8 mouse cellular contexts compared by ENCODE assay signal in the genomic region with DNA sequence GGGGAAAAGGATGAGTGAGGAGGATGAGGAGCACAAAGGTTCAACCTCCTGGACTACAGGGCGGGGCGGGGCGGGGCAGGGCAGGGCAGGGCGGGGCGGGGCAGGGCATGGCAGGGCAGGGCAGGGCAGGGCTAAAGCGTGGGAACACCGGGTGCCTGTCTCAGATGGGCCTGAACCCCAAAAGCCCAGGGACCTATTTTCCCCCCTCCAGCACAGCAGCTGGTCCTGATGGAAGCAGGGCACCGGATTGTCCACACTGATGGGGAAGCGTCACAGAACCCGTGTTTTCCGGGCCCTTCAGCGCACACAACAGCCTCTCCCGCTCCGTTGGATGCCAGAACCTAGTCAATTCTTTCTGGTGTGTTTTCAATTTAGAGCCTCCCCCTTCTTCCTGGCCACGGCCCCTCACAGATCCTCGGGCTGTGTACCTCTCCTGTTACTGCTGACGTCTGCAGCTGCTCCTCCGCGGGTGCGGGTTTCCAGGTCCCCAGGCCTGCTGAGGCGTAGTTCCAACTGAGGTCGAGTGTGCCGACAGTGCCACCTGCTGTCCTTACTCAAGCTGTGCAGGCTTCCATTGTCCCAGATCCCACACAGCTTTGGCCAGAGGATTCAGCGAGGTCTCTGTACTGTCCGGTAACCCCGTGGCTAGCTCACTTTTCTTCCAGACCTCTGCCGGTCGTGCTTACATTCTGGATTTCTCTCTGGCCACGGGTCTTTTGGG. TPM values are rescaled to one million over a fixed set of nuclear protein-coding genes. Genes with fewer than 3 reads are reported as not detected.
DNase-seq lines count a peak whose midpoint lies in the region; ATAC-seq and TF ChIP-seq lines count a peak whose summit lies in the region.

No protein-coding gene starts in this region.

- peak; percentile 82 for TF ChIP-seq CTCF in bone marrow, adult 2 months (IDR thresholded peaks at IDR 0.05; ENCODE audit: control insufficient read depth, insufficient read depth, low read length)
- TF ChIP-seq CTCF in liver, adult 2 months (IDR thresholded peaks at IDR 0.05; ENCODE audit: low read depth, low read length), result peak; percentile 100

- peak; percentile 94 for DNase-seq in 3T3-L1 (ENCODE audit: low read depth, low spot score)
- peak; percentile 64 for DNase-seq in liver, adult 2 months (ENCODE audit: extremely low read depth, low read depth, low spot score)
- peak; percentile 67 for DNase-seq in naive thymus-derived CD4-positive, alpha-beta T cell, adult 2 months (ENCODE audit: low read depth)
- peak; percentile 60 for DNase-seq in splenic B cell, adult 2 months (ENCODE audit: low read depth, low spot score)

- ATAC-seq in embryonic facial prominence, embryonic 15.5 days (ENCODE audit: insufficient number of reproducible peaks, low FRiP score, low TSS enrichment, low read depth), result peak; percentile 95
- ATAC-seq in heart, embryonic 11.5 days (replicated peaks; ENCODE audit: insufficient number of reproducible peaks, low FRiP score, low TSS enrichment), result peak; percentile 72
- ATAC-seq in kidney, embryonic 16.5 days (ENCODE audit: low FRiP score, low TSS enrichment), result peak; percentile 89

- WGBS in bone marrow, adult 2 months, result 13% methylated on average over 28 of the region's 29 CpGs
- 4% methylated on average over 29 of the region's 29 CpGs for WGBS in embryonic facial prominence, embryonic 15.5 days
- 5% methylated on average over 29 of the region's 29 CpGs for WGBS in heart, embryonic 11.5 days (ENCODE audit: insufficient replicate concordance)
- WGBS in kidney, embryonic 16.5 days, result 7% methylated on average over 28 of the region's 29 CpGs
- 13% methylated on average over 29 of the region's 29 CpGs for WGBS in liver, adult 2 months

- H3K36me3 ChIP-seq in embryonic facial prominence, embryonic 15.5 days, result no peaks in the 10 kb centered on the region
- H3K36me3 ChIP-seq in heart, embryonic 11.5 days (ENCODE audit: control insufficient read depth, insufficient read depth, low read length), result no peaks in the 10 kb centered on the region
- H3K36me3 ChIP-seq in kidney, embryonic 16.5 days (ENCODE audit: insufficient read depth, low read length), result no peaks in the 10 kb centered on the region
- H3K36me3 ChIP-seq in liver, adult 2 months (ENCODE audit: control insufficient read depth, insufficient read depth, low read length), result no peaks in the 10 kb centered on the region
- no peaks in the 10 kb centered on the region for H3K36me3 ChIP-seq in splenic B cell, adult 2 months (ENCODE audit: control insufficient read depth, insufficient read depth, low read length, poor library complexity, severe bottlenecking)

- H3K4me1 ChIP-seq in bone marrow, adult 2 months (ENCODE audit: control insufficient read depth, insufficient read depth, low read length), result no peaks in the 10 kb centered on the region
- peaks cover 63% of the 10 kb centered on the region for H3K4me1 ChIP-seq in embryonic facial prominence, embryonic 15.5 days
- H3K4me1 ChIP-seq in heart, embryonic 11.5 days (ENCODE audit: control insufficient read depth, insufficient read depth, low read length), result peaks cover 34% of the 10 kb centered on the region
- peaks cover 32% of the 10 kb centered on the region for H3K4me1 ChIP-seq in kidney, embryonic 16.5 days (ENCODE audit: insufficient read depth, low read length)
- H3K4me1 ChIP-seq in liver, adult 2 months (ENCODE audit: control insufficient read depth, insufficient read depth, low read length), result 0 out of 2 replicates have a peak, but pooled peaks cover 3% of the 10 kb centered on the region

- H3K4me2 ChIP-seq in embryonic facial prominence, embryonic 15.5 days (replicated peaks), result peak overlapping the region; percentile 51
- peak overlapping the region; percentile 64 for H3K4me2 ChIP-seq in heart, embryonic 11.5 days
- H3K4me2 ChIP-seq in kidney, embryonic 16.5 days (replicated peaks; ENCODE audit: low read depth, low read length), result peak overlapping the region; percentile 53

- TF ChIP-seq POLR2A in bone marrow, adult 2 months (IDR thresholded peaks at IDR 0.05; ENCODE audit: borderline replicate concordance, control insufficient read depth, low read depth, low read length), result no peak
- TF ChIP-seq POLR2A in liver, adult 2 months (IDR thresholded peaks at IDR 0.05; ENCODE audit: extremely low read depth, insufficient read depth, low read length), result no peak

- no peaks in the 10 kb centered on the region for H3K27me3 ChIP-seq in embryonic facial prominence, embryonic 15.5 days
- no peaks in the 10 kb centered on the region for H3K27me3 ChIP-seq in heart, embryonic 11.5 days (ENCODE audit: control insufficient read depth, insufficient read depth, low read length)
- H3K27me3 ChIP-seq in kidney, embryonic 16.5 days (ENCODE audit: insufficient read depth, low read length), result no peaks in the 10 kb centered on the region; the same call in 1 of the 2 replicates
- H3K27me3 ChIP-seq in liver, adult 2 months (ENCODE audit: control insufficient read depth, insufficient read depth, low read length), result no peaks in the 10 kb centered on the region
- no peaks in the 10 kb centered on the region for H3K27me3 ChIP-seq in splenic B cell, adult 2 months (ENCODE audit: control insufficient read depth, insufficient read depth, low read length, poor library complexity, severe bottlenecking)

- H3K4me3 ChIP-seq in bone marrow, adult 2 months (replicated peaks; ENCODE audit: control insufficient read depth, low read depth, low read length), result no peak overlapping the region
- H3K4me3 ChIP-seq in embryonic facial prominence, embryonic 15.5 days (replicated peaks), result peak overlapping the region; percentile 29
- peak overlapping the region; percentile 25 for H3K4me3 ChIP-seq in heart, embryonic 11.5 days (ENCODE audit: low read depth, low read length)
- H3K4me3 ChIP-seq in kidney, embryonic 16.5 days (ENCODE audit: low read length), result peak overlapping the region; percentile 29
- H3K4me3 ChIP-seq in liver, adult 2 months (ENCODE audit: insufficient read depth, low read depth, low read length), result peak overlapping the region; percentile 4; the same call in 1 of the 2 replicates

- H3K27ac ChIP-seq in bone marrow, adult 2 months (ENCODE audit: control insufficient read depth, insufficient read depth, low read depth, low read length, poor library complexity), result no peak overlapping the region
- peak overlapping the region; percentile 92 for H3K27ac ChIP-seq in embryonic facial prominence, embryonic 15.5 days (replicated peaks)
- no peak overlapping the region for H3K27ac ChIP-seq in heart, embryonic 11.5 days (ENCODE audit: low read depth, low read length)
- H3K27ac ChIP-seq in kidney, embryonic 16.5 days (ENCODE audit: low read length), result peak overlapping the region; percentile 43; the same call in 1 of the 2 replicates
- H3K27ac ChIP-seq in liver, adult 2 months (replicated peaks; ENCODE audit: insufficient read depth, low read depth, low read length), result no peak overlapping the region; the same call in 1 of the 2 replicates

- no peaks in the 10 kb centered on the region for H3K9me3 ChIP-seq in embryonic facial prominence, embryonic 15.5 days (replicated peaks)
- no peaks in the 10 kb centered on the region for H3K9me3 ChIP-seq in heart, embryonic 11.5 days (replicated peaks; ENCODE audit: control insufficient read depth, low read length)
- no peaks in the 10 kb centered on the region for H3K9me3 ChIP-seq in kidney, embryonic 16.5 days (ENCODE audit: low read length)

- peak overlapping the region; percentile 26; the same call in 1 of the 2 replicates for H3K9ac ChIP-seq in embryonic facial prominence, embryonic 15.5 days
- peak overlapping the region; percentile 58 for H3K9ac ChIP-seq in heart, embryonic 11.5 days (ENCODE audit: low read depth, low read length)
- H3K9ac ChIP-seq in kidney, embryonic 16.5 days (replicated peaks; ENCODE audit: low read length), result peak overlapping the region; percentile 62
- no peak overlapping the region for H3K9ac ChIP-seq in liver, adult 2 months (ENCODE audit: low read depth, low read length)

- H3K79me2 ChIP-seq in liver, adult 2 months (ENCODE audit: control insufficient read depth, insufficient read depth, low read length), result no peaks in the 10 kb centered on the region

RNA-seq across cellular contexts. Expression of gene Apol7a, which starts 40.4 kb away (rescaled TPM):
- not detected in 2 replicates for polyA plus RNA-seq in bone marrow, adult 2 months (2011; ENCODE audit: insufficient read depth, insufficient read length, low replicate concordance, missing spikeins)
- polyA plus RNA-seq in embryonic facial prominence, embryonic 15.5 days (2015; fragmentation: Nextera tagmentation; extraction: Ambion mirVana), result 0.29 and 0.33 TPM in 2 replicates
- polyA plus RNA-seq in heart, embryonic 11.5 days (2014; fragmentation: Nextera tagmentation; extraction: Ambion mirVana), result 0.13 TPM in 1 of 2 replicates, not detected in the other
- 0.19 TPM in 1 of 2 replicates, not detected in the other for polyA plus RNA-seq in kidney, embryonic 16.5 days (2015; fragmentation: Nextera tagmentation; extraction: Ambion mirVana)
- 104 and 121 TPM in 2 replicates for total RNA-seq in liver, adult 2 months (2014; rRNA removed)
- polyA plus RNA-seq in liver, adult 2 months (2012; rRNA removed), result 89.7 and 93.2 TPM in 2 replicates

RNA-seq across cellular contexts. Expression of gene Rbfox2, which starts 51.7 kb away (rescaled TPM):
- polyA plus RNA-seq in bone marrow, adult 2 months (2011; ENCODE audit: insufficient read depth, insufficient read length, low replicate concordance, missing spikeins), result 2.6 and 6.1 TPM in 2 replicates
- polyA plus RNA-seq in embryonic facial prominence, embryonic 15.5 days (2015; fragmentation: Nextera tagmentation; extraction: Ambion mirVana), result 69.4 and 73.2 TPM in 2 replicates
- 81.1 and 81.5 TPM in 2 replicates for polyA plus RNA-seq in heart, embryonic 11.5 days (2014; fragmentation: Nextera tagmentation; extraction: Ambion mirVana)
- 49.1 and 50.2 TPM in 2 replicates for polyA plus RNA-seq in kidney, embryonic 16.5 days (2015; fragmentation: Nextera tagmentation; extraction: Ambion mirVana)
- total RNA-seq in liver, adult 2 months (2014; rRNA removed), result 17.4 and 21.6 TPM in 2 replicates
- 18.2 and 21.5 TPM in 2 replicates for polyA plus RNA-seq in liver, adult 2 months (2012; rRNA removed)

RNA-seq across cellular contexts. Expression of gene Apol9a, which starts 52.5 kb away (rescaled TPM):
- 0.72 TPM in 1 of 2 replicates, not detected in the other for polyA plus RNA-seq in bone marrow, adult 2 months (2011; ENCODE audit: insufficient read depth, insufficient read length, low replicate concordance, missing spikeins)
- 0.13 and 0.20 TPM in 2 replicates for polyA plus RNA-seq in embryonic facial prominence, embryonic 15.5 days (2015; fragmentation: Nextera tagmentation; extraction: Ambion mirVana)
- 0.23 and 0.52 TPM in 2 replicates for polyA plus RNA-seq in heart, embryonic 11.5 days (2014; fragmentation: Nextera tagmentation; extraction: Ambion mirVana)
- not detected in 2 replicates for polyA plus RNA-seq in kidney, embryonic 16.5 days (2015; fragmentation: Nextera tagmentation; extraction: Ambion mirVana)
- total RNA-seq in liver, adult 2 months (2014; rRNA removed), result 59.3 and 69.5 TPM in 2 replicates
- 44.3 and 80.3 TPM in 2 replicates for polyA plus RNA-seq in liver, adult 2 months (2012; rRNA removed)

Comparison
In these comparisons a context has a peak if more than half of its experiments do, and no peak if none do; other contexts are left out.
1. H3K27ac ChIP-seq: peak in embryonic facial prominence, embryonic 15.5 days (single experiment) and kidney, embryonic 16.5 days (single experiment); none in bone marrow, adult 2 months (single experiment), heart, embryonic 11.5 days (single experiment) and liver, adult 2 months (single experiment).
2. RNA of gene Apol7a, which starts 40.4 kb away (polyA plus RNA-seq): 89.7 to 93.2 TPM in liver, adult 2 months; not detected in bone marrow, adult 2 months, 0.29 to 0.33 TPM in embryonic facial prominence, embryonic 15.5 days, 0.19 TPM in kidney, embryonic 16.5 days and 0.13 TPM in heart, embryonic 11.5 days; every median in the first group is over 10 times any median in the second.
3. RNA of gene Apol9a, which starts 52.5 kb away (polyA plus RNA-seq): 44.3 to 80.3 TPM in liver, adult 2 months; 0.72 TPM in bone marrow, adult 2 months, 0.23 to 0.52 TPM in heart, embryonic 11.5 days, 0.13 to 0.20 TPM in embryonic facial prominence, embryonic 15.5 days and not detected in kidney, embryonic 16.5 days; every median in the first group is over 10 times any median in the second.
4. Peak in every context shown above with its lines, with median percentiles within 50 percentile points of each other: DNase-seq, ATAC-seq and H3K4me2 ChIP-seq.